Mouse (Mus musculus) midbrain, embryonic 11.5 days (tissue): ENCODE data around the gene Tmem140. TPM values are rescaled to one million over a fixed set of nuclear protein-coding genes. Genes with fewer than 3 reads are reported as not detected.

Experiments
- ATAC-seq: fragments of 200-750 bp; cut with Nextera tagmentation; 2 replicates; pipeline ENCODE4 v1.8.0; 2017; ENCODE audit warnings: moderate TSS enrichment, moderate library complexity; ENCODE audit not compliant: low FRiP score
- DNase-seq: peaks from one replicate; pipeline ENCODE4 v3.0.0; 2015; ENCODE audit warnings: low spot score; ENCODE audit errors: missing footprints
- H3K27ac ChIP-seq: fragments of 300-500 bp; sonication (generic); 2 replicates; pipeline ENCODE4 v1.5.1; 2014; ENCODE audit warnings: low read depth, low read length
- H3K27me3 ChIP-seq: fragments of 300-500 bp; sonication (generic); 2 replicates; pipeline ENCODE4 v1.6.1; 2014; ENCODE audit warnings: mild to moderate bottlenecking, low read length, moderate library complexity, mixed read lengths; ENCODE audit not compliant: control insufficient read depth, insufficient read depth
- H3K36me3 ChIP-seq: fragments of 300-500 bp; sonication (generic); 2 replicates; pipeline ENCODE4 v1.6.1; 2014; ENCODE audit warnings: mild to moderate bottlenecking, low read length, moderate library complexity, mixed read lengths; ENCODE audit not compliant: control insufficient read depth, insufficient read depth
- H3K4me1 ChIP-seq: fragments of 300-500 bp; sonication (generic); 2 replicates; pipeline ENCODE4 v1.6.1; 2014; ENCODE audit warnings: low read length; ENCODE audit not compliant: control insufficient read depth, insufficient read depth
- H3K4me2 ChIP-seq: fragments of 300-500 bp; sonication (generic); 2 replicates; pipeline ENCODE4 v1.6.1; 2014; ENCODE audit warnings: mild to moderate bottlenecking, moderate library complexity
- H3K4me3 ChIP-seq: fragments of 300-500 bp; sonication (generic); 2 replicates; pipeline ENCODE4 v1.5.1; 2014; ENCODE audit warnings: low read depth, low read length
- H3K9ac ChIP-seq: fragments of 300-500 bp; sonication (generic); 2 replicates; pipeline ENCODE4 v1.6.1; 2014; ENCODE audit warnings: low read length
- H3K9me3 ChIP-seq: fragments of 300-500 bp; sonication (generic); 2 replicates; pipeline ENCODE4 v1.6.1; 2016; ENCODE audit warnings: low read length; ENCODE audit not compliant: control insufficient read depth
- WGBS: fragments of 180-500 bp; shearing (Covaris S2); extraction: QIAGEN DNeasy Blood & Tissue Kit; methylation state at CpG from one replicate; pipeline ENCODE4 v1.1.7; 2014; 5-methylcytosine and 5-hydroxymethylcytosine counted together
- polyA plus RNA-seq: library from polyadenylated mRNA; unstranded; fragments of >200 nt; fragmentation: Nextera tagmentation; extraction: Ambion mirVana; gene quantifications from 2 replicates; pipeline ENCODE4 v1.2.1, GENCODE M21; 2014

Tmem140 gene
- polyA plus RNA-seq, 1 experiment from 2014 or later = 1.00 TPM

- Histone ChIP-seq H3K27me3 (no peaks in the 10 kb centered on the region), H3K36me3 (no peaks in the 10 kb centered on the region), H3K4me3 (no peak overlapping the region), H3K9me3 (no peaks in the 10 kb centered on the region), H3K4me1 (peaks cover 15% of the 10 kb centered on the region), H3K4me2 (no peak overlapping the region), H3K27ac (no peak overlapping the region; the same call in 1 of the 2 replicates), H3K9ac (no peak overlapping the region)
- DNase-seq = no peak
- 83% methylated on average over 21 of the region's 21 CpGs for WGBS
- no peak for ATAC-seq
Measured at GRCm38 (mm10) chr6:34874101-34874921, 11.4 kb downstream of the Tmem140 start.

GRCm38 (mm10) chr6:34875268-34875761 lies 12.4 kb downstream of the Tmem140 start:
- H3K9ac ChIP-seq = no peak overlapping the region
- no peak overlapping the region for H3K4me3 ChIP-seq
- H3K27ac ChIP-seq = no peak overlapping the region
- no peak for DNase-seq
- H3K27me3 ChIP-seq = no peaks in the 10 kb centered on the region
- WGBS = 90% methylated on average over 15 of the region's 15 CpGs
- H3K4me2 ChIP-seq = no peak overlapping the region
- peaks cover 15% of the 10 kb centered on the region for H3K4me1 ChIP-seq
- no peaks in the 10 kb centered on the region for H3K36me3 ChIP-seq
- H3K9me3 ChIP-seq = no peaks in the 10 kb centered on the region
- no peak for ATAC-seq

GRCm38 (mm10) chr6:34875966-34876834 lies 13.3 kb downstream of the Tmem140 start:
- no peak overlapping the region for H3K27ac ChIP-seq

GRCm38 (mm10) chr6:34876835-34877156 lies 13.8 kb downstream of the Tmem140 start:
- 51% methylated on average over 2 of the region's 2 CpGs for WGBS
- Histone ChIP-seq H3K36me3 (peaks cover 2% of the 10 kb centered on the region; the same call in 1 of the 2 replicates), H3K27ac (no peak overlapping the region), H3K4me3 (peak overlapping the region; percentile 76), H3K9ac (peak overlapping the region; percentile 89), H3K27me3 (no peaks in the 10 kb centered on the region), H3K9me3 (no peaks in the 10 kb centered on the region), H3K4me2 (peak overlapping the region; percentile 71), H3K4me1 (peaks cover 15% of the 10 kb centered on the region)
- DNase-seq (no peak), ATAC-seq (no peak)

More at GRCm38 (mm10) chr6:34875966-34876834, 13.3 kb downstream of the Tmem140 start:
- H3K4me2 ChIP-seq = peak overlapping the region; percentile 71
- no peaks in the 10 kb centered on the region for H3K9me3 ChIP-seq
- 60% methylated on average over 12 of the region's 12 CpGs for WGBS
- H3K4me1 ChIP-seq = peaks cover 15% of the 10 kb centered on the region
- DNase-seq = no peak
- no peak overlapping the region for H3K4me3 ChIP-seq
- H3K36me3 ChIP-seq = peaks cover 2% of the 10 kb centered on the region; the same call in 1 of the 2 replicates
- no peak for ATAC-seq
- H3K9ac ChIP-seq = 0 out of 2 replicates have a peak overlapping the region, but pooled peaks have one; percentile 9
- H3K27me3 ChIP-seq = no peaks in the 10 kb centered on the region

- no peaks in the 10 kb centered on the region for H3K27me3 ChIP-seq
- WGBS = under 1% methylated on average over 56 of the region's 56 CpGs
- peak within 1 kb of the TSS; percentile 76 for H3K4me3 ChIP-seq
- peak within 1 kb of the TSS; percentile 75 for H3K27ac ChIP-seq
- H3K36me3 ChIP-seq = peaks cover 2% of the 10 kb centered on the region; the same call in 1 of the 2 replicates
- DNase-seq = peak; percentile 100
- ATAC-seq = peak; percentile 95
- H3K9me3 ChIP-seq = no peaks in the 10 kb centered on the region
- peak within 1 kb of the TSS; percentile 89 for H3K9ac ChIP-seq
- H3K4me1 ChIP-seq = peaks cover 15% of the 10 kb centered on the region
- H3K4me2 ChIP-seq = peak within 1 kb of the TSS; percentile 71
Measured at GRCm38 (mm10) chr6:34877509-34878321, 14.8 kb downstream of the Tmem140 start, which contains the start of gene Cyren. Gene Cyren (minus strand): TSS chr6:34878060.

GRCm38 (mm10) chr6:34879101-34879740 lies 16.3 kb downstream of the Tmem140 start:
- H3K27me3 ChIP-seq = no peaks in the 10 kb centered on the region
- peaks cover 15% of the 10 kb centered on the region for H3K4me1 ChIP-seq
- no peak for ATAC-seq
- DNase-seq = no peak
- H3K36me3 ChIP-seq = peaks cover 4% of the 10 kb centered on the region
- no peak overlapping the region for H3K4me2 ChIP-seq
- 90% methylated on average over 16 of the region's 16 CpGs for WGBS
- no peaks in the 10 kb centered on the region for H3K9me3 ChIP-seq
- H3K4me3 ChIP-seq = no peak overlapping the region
- H3K9ac ChIP-seq = no peak overlapping the region
- no peak overlapping the region for H3K27ac ChIP-seq

- 60% methylated on average over 6 of the region's 6 CpGs for WGBS
- Histone ChIP-seq H3K36me3 (peaks cover 4% of the 10 kb centered on the region), H3K9ac (no peak overlapping the region), H3K27me3 (no peaks in the 10 kb centered on the region), H3K4me2 (no peak overlapping the region), H3K9me3 (no peaks in the 10 kb centered on the region), H3K4me1 (peaks cover 15% of the 10 kb centered on the region), H3K27ac (no peak overlapping the region), H3K4me3 (no peak overlapping the region)
- ATAC-seq (no peak), DNase-seq (no peak)
Measured at GRCm38 (mm10) chr6:34879911-34880475, 17.0 kb downstream of the Tmem140 start.

- Histone ChIP-seq H3K27me3 (no peaks in the 10 kb centered on the region), H3K4me2 (no peak overlapping the region), H3K9ac (no peak overlapping the region), H3K4me1 (peaks cover 25% of the 10 kb centered on the region), H3K9me3 (no peaks in the 10 kb centered on the region), H3K4me3 (no peak overlapping the region), H3K36me3 (peaks cover 4% of the 10 kb centered on the region), H3K27ac (no peak overlapping the region)
- 95% methylated on average over 7 of the region's 7 CpGs for WGBS
- no peak for ATAC-seq
- no peak for DNase-seq
Measured at GRCm38 (mm10) chr6:34884724-34885123, 21.8 kb downstream of the Tmem140 start.
